Mouse (Mus musculus) 3134 (cell line): ENCODE results near the gene Slc39a3.

Experiments
- DNase-seq: peaks from one replicate; pipeline ENCODE4 v3.0.0-alpha.2; 2011; ENCODE audit warnings: low spot score; ENCODE audit not compliant: insufficient read length; ENCODE audit errors: extremely low read depth

Slc39a3 gene

DNA sequence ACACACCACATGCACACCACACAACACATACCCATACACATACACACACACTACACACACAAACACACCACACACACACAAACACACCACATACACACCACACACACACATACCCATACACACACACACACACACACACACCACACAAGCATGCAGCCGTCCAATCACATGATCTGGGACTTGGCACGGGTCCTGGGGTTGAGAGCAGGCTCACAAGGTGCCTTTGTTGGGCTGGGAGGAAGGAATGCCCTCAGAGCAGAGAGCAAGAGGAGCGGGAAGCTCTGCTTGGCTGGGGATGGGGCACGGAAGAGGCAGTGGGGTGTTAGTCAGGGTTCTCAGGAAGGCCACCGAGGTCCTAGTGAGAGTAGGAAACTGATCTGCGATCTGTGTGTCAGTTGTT is 26.4 kb downstream of the Slc39a3 start:
- no peak for DNase-seq

DNA sequence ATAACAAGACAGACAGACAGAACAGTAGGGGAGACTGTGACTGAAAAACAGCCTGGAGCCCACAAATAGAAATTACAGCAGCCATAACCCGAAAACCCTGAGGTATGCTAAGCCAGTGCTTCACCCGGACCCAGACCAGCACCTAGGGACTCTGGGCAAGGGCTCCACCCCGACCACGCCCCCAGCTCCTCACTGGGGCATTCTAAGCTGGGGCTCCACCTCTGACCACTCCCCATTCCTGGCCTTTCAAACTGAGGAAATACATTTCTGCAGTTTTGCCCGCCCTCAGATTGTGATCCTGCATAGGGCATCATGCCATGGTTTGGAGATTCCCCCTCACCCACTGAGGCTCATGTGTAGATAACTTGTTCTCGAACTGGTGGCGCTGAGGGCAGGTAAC is 30.0 kb downstream of the Slc39a3 start:
- no peak for DNase-seq

DNA sequence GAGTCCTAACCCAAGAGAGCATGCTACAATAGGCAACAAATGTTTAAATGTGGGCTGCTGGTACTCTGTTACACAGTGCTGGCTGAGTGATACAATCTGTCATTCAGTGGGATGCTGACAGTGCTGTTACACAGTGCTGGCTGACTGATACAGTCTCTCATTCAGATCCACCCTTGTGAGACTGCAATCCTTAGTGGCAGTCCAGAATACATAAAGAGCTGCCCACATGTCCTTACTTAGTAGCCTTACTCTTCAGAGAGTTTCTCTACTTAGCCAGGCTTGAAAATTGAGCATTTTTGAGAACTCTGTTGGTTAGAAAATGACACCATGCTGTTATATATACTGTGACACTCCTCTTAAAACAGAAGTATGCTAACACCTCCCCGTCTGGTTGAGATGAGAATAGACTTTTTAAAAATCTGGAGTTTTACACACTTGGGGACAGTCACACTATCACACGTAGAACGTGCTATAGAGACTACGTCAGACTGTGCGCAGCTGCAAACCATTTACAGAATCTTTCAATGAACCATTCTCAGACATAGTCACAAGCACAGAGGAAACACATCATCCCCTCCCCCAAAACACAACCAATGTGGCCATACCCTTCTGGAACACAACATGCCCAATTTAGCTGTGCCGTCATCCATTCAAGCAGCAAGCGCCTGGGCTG is 31.1 kb downstream of the Slc39a3 start:
- DNase-seq: no peak

DNA sequence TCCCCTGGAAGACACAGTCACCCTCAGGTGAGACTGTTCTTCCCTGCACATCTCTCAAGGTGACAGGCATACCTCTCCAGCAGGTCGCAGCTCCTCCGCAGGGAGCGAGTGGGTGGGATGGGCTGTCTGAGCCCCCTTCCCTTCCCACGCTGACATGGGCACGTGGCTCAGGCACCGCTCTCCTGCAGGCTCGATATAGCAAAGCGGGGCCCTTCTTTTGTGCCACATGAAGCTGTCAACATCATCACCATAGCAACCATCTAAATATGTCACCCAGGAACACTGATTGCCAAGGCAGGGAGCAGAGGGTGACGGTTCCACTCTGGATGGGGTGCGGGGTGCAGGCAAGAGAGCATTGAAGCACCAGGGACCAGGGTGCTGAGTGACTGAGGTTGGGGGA is 36.1 kb downstream of the Slc39a3 start:
- no peak for DNase-seq

DNA sequence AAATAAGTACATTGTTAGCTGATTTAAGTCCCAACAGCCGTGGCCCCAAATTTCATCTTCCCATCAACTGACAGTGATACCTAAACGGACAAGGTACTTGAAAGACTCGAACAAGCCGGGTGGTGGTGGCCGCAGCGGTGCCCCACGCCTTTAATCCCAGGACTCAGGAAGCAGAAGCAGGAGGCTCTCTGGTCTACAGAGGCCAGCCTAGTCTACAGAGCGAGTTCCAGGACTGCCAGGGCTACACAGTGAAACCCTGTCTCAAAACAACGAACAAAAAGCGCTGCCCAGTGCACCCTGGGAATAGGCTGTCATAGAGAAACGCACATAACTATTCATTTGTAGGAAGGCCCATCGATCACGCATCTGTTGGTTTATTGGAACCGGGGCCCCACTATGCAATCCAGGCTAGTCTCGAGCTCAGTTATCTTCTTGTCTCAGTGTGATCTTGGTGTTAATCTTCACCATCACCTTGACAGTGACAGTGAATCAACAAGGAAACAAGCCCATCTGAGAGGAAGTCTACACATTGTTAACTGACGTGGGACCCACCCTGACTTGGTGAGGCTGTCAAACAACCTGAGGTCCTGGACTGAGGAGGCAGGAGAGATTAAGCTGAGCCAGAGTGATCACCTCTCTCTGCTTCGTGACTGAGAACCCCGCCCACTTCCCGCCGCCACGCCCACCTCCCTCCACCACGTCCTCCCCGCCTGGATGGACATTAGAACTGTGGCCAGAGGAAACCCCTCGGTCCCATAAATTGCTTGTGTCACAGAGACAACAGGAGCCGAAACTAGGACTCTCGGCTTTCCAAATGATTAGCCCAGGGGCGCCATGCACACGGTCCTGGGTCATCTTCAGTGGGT is 36.8 kb downstream of the Slc39a3 start:
- no peak for DNase-seq

DNA sequence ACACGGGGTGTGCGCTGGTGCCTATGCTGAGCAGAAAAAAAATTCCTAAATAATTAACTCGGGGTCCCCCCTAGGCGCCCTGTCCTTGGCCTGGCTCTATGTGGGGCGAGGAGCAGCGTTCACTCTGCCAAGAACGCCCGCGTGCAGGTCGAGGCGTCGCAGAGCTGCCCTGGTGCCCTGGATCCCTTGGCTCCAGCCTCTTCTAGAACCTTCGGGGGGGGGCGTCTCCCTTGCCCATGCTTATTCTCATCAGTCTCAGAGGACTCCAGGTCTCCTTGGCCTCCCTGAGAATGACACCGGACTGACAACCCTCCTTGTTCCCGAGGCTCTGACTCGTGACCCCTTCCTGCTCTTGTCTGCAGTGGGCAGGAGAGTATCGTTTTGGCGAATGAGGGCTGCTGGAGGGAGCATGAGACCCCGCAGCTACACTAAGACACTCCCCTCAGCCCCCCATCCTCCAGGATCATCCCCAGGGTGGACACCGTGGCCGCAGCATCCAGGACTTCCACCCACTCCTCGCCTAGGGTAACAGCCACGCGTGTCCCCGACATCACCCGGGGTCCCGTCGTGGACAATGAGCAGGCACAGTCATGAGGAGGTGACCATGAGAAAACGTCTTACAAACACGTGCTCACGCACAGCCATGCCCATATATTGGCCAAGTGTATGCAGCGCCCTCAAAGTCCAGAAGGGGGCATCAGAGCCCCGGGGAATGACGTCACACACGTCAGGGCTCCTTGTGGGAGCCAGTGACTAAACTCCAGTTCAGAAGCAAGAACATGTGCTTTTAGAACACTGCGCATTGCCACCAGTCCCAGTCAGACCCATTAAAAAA is 37.6 kb downstream of the Slc39a3 start:
- peak; percentile 88 for DNase-seq

DNA sequence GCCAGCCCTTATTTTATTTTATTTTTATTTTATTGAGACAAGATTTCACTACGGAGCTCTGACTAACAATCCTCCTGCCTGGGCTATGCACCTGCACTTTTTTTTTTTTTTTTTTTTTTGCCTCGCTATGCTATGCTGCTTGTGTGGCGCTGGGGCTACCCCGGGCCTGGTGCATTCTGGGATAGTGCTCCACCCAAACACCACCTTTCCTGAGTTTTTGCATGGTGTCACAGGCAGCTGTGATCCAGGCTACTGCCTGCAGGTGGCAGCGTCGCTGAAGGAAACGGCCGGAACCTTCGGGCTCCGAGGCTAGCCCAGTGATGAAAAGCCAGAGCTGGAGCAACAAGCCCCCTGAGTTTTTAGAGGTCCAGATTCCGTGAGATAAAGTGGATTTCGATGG is 38.4 kb downstream of the Slc39a3 start:
- DNase-seq: peak; percentile 62

DNA sequence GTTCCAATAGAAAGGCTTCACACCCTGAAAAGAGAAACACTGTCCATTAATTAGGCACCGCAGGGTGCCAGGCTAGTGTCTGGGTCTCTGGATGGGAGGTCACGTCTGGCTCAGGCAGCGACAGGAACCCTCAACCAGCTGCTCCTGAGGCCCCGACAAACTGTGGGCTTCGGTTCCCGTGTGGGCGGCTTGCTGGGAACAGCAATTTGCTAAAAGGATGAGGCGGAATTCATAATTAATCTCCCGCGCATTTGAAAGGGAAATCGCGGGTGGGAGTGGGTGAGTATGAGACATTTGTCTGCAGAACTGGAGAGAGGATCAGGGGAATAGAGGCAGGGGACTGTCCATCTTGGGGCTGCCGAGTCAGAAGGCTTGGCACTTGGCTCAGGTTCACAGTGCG is 39.2 kb downstream of the Slc39a3 start:
- DNase-seq: no peak

DNA sequence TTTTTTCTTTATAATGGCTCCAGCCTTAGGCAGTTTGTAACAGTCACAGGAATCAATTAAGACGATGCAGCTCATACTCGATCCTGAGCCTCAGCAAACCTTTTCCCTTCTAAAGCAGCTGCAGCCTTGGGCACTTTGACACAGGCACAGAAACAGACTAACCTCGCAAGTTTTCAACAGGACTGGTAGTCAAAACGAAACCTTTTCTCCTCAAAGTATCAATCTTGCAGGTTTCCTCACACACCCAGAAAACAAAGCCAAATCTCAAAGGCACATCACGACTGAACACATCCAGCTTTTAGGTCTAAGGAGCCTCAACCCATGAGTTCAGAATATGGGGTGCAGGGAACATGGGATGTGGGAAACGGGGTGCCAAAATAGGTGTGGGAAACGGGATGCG is 39.9 kb downstream of the Slc39a3 start:
- DNase-seq: no peak

DNA sequence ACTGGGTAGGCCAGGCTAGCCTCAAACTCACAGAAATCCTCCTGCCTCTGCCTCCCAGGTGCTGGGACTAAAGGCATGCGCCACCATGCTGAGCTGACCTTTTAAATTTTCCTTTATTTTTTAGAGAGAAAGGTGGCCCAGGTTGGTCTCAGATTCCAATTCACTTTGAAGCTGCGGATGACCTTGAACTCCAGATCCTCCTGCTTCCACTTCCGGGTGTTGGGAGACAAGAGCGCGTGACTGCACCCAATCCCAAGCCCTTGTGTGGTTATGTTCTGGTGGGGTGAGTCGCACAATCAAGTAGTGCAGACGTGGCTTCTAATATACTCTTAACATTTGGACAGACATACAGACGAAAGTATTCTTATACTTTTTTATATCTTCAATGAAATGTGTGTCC is 40.7 kb downstream of the Slc39a3 start:
- no peak for DNase-seq

DNA sequence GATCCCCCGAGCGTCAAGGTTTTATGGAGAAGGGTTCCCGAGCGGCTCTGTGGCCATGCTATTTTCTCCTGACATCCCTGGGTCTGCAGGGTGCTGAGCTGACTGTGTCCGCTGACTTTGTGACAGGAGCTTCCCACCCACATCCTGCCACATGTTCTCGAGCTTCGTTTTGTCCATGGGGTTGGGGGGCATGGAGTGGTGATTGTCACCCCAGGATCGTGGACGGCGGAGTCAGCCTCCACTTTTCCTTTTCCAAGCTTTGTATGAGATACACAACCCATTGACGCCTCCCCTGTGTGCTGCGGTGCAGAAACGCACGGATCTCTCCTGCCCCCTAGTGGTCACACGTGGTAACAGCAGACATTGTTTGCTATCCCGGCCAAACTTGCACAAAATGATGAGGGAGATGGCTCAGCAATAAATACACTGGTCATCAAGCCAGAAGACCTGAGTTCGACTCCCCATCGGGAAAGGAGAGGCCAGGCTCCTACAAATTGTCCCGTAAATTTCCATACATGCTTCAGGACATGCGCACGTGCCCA is 42.1 kb downstream of the Slc39a3 start:
- DNase-seq: peak; percentile 68

DNA sequence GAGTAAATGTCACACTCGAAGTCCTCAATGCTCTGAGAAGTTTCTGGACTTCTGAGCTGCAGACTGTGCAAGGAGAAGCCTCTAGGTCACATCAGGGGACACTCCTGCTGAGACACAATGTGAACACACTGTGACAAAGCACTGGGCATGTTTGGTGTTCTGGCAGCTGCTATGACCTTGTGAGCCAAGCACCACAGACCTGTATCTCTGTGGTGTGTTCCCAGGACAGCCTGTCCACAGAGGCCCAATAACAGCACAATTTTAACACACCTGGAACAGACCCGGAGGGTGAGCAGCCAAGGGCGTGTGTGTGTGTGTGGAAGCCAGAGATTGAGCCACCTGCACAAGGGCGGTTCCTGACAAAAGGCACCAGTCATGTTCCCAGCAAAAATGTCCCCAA is 42.6 kb downstream of the Slc39a3 start:
- no peak for DNase-seq

DNA sequence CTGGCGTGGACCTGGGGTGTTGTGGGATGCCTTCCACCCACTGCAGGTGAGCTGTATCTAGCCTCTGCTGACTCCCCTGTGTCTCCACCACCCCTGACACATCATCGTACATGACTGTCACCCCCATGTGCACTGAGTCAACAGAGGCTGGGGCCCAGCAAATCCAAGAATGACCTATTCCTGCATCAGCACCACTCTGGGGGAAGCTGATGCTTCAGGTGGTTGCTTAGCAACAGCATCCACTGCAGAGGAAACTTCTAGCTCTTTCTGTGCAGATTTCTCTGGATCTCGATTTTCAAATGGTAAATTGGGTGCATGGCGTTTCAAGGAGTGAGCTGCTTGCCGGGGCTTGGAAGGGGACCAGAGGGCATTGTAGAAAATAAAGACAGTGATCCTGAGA is 44.0 kb downstream of the Slc39a3 start:
- DNase-seq: no peak

DNA sequence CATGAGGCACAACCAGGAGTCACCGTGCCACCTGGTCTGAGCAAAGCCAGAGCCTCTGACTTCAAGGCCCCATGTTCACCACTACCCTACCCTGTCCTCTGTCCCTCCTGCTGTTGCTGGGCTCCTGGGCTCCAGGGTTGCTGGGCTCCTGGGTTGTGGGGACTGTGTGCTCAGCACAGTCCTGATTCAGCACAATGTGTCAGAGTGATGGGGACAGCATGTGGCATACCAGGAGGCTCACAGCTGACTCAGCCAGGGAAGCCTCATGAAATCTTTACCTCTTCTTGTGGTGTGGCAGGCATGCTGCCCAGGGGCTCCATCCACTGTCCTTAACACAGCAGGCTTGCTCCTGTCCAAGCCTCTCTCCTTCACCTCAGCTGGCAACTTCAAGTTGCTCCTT is 45.3 kb downstream of the Slc39a3 start:
- no peak for DNase-seq

DNA sequence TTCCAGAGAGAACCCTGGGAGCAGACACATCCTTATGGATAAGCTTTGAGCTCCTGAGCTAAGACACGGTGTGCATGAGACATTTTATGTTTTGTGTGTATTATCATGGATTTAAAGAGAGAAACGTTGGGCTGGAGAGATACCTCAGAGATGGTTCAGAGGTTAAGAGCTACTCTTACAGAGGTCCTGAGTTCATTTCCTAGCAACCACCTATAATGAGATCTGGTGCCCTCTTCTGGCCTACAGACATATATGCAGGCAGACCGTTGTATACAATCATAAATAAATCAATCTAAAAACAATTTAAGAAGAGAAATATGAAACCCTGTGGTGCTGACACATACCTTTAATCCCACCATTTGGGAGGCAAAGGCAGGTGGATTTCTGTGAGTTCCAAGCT is 46.2 kb downstream of the Slc39a3 start:
- no peak for DNase-seq

DNA sequence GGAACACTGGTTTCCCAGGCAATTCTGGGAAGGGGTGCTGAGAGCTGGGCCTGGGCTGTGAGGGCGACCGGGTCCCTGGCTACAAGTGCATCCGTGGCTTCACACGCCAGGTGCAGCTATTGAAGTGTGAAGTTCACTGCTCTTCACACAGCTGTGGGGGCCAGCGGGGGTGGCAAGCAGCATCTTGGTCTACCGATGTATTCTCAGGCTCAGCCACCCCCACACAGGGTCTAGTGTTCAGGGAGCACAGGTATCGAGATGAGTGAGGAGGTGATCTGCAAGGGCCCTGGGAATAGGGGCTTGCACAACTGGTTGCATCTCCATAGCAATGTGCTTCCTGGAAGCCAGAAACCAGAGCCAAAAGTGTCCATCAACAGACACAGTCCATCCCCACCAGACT is 46.8 kb downstream of the Slc39a3 start:
- no peak for DNase-seq

DNA sequence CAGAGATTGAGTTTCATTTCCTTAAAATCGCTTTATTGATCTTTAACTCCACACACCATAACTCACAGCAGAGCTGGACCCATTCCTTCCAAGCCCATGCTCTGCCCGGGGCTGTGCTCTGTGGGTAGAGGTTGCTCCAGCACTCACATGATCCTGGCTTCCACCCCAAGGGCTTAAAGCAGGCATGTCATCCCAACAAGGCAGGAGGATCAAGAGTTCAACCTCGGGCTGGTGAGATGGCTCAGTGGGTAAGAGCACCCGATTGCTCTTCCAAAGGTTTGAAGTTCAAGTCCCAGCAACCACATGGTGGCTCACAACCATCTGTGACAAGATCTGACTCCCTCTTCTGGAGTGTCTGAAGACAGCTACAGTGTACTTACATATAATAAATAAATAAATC is 47.4 kb downstream of the Slc39a3 start:
- DNase-seq: peak; percentile 45

DNA sequence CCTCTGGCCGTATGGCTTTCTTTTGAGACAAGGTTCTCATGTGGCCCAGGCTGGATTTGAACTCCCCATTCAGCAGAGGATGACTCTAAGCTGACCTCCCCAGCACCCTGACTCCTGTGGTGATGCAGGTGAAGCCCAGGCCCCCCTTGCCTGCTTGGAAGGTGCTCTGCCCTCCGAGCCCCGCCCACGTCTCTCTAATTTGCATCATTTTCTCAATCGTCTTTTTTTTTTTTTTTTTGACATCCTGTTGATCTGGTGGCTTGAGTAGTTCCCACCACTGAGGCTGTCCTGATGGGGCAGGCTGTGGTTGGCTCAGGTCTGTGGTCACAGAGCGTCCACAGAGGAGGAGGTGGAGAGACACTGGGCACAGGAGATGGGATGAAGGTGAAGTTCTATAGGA is 47.8 kb downstream of the Slc39a3 start:
- DNase-seq: no peak

DNA sequence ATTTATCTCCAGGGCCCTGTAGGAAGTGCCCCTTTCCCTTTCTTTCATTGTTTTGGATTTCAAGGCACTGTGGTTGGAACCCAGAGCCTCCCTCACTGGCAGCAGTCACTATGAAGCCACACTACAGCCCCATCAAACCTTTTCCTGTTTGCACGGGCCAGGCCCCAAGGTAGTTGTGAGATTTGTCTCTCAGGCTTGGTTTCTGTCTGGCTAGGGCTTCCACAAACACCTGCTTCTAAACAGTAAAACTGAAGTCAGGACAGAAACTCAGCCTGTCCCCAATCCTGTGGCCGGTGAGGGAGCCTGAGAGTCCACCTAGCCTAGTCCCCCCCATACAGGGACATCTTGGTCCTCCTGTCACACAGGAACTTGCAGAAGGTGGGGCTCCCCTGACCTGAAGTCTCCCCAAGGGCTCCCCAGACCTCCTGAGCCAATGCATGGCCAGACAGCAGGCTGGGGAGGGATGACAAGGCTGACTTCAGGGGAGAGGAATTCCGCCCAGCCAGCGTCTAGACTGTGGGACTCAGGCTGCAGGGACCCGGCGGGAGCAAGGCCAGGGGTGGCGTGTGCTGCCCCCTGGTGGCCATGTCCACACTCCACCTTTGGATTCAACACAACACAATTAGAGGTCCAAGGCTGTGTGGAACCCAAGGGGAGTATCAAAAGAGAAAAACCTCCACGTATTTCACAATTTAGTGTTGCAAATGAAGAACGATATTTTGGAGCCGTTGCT is 49.4 kb downstream of the Slc39a3 start:
- DNase-seq: peak; percentile 86

DNA sequence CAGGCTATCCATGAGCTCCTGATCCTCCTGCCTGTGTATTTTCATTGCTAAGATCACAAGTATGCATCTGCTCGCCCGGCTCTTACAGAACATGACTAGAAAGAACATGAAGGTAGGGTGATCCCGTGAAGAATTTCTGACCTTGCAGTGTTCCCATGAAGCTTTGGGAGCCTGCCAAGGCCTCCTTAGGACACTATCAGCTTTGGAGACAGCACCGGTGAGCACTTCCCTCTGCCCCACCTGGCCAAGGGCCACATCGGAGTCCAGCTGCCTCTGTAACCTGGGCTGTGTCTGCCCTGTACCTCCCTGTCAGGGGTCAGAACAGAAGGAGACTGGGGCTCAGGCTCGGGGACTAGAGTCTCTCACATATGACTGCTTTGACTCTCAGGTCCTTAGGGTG is 50.5 kb downstream of the Slc39a3 start:
- no peak for DNase-seq
